Mouse (Mus musculus) C2C12 (cell line): ENCODE data around the gene Sirt2.

Experiments used
- CTCF ChIP-seq: IDR thresholded peaks from one replicate; pipeline ENCODE4 v1.5.1; 2011; ENCODE audit not compliant: control insufficient read depth, insufficient read depth, insufficient read length
- MYOD1 ChIP-seq: IDR thresholded peaks from one replicate; pipeline ENCODE4 v1.6.1; 2011; ENCODE audit warnings: low read depth; ENCODE audit not compliant: control insufficient read depth, insufficient read length

GRCm38 (mm10) chr7:28821261-28821831, 54.8 kb downstream of the Sirt2 start:
- TF ChIP-seq CTCF (no peak), MYOD1 (peak; percentile 43)
